Mouse (Mus musculus): ENCODE results near the gene Szt2.

The Szt2 gene

DNA sequence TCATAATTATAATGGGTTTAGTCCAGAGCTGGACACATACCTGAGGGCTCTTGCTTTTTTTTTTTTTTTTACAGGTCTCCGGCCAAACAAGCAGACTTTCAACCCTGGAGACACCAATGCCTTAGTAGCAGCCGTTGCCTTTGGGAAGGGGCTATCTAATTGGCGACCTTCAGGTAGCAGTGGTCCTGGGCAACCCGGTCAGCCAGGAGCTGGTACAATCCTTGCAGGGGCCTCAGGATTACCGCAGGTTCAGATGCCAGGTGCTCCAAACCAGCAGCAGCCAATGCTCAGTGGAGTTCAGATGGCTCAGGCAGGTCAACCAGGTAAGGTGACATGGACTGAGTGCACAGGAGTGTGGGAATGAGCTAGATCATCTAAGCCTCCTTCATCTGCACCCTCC lies 4.5 kb upstream of the Szt2 start:
- DNase-seq (ENCODE audit: low spot score): no peak

DNA sequence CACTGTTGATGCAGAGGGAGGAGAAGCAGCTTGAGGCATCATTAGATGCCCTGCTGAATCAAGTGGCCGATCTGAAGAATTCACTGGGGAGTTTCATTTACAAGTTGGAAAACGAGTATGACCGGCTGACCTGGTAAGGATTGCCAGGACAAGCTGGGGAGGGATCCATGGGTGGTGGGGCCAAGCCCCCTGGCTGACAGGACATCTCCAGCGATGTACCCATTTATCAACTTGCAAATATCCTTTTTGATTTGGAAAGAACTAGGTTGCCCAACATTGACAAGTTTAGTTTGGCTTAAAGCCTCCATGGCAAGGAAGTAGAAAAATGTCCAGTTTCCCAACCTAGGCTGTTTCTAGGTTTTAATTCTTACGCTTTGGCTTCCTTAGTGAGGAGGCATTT lies 1.8 kb upstream of the Szt2 start:
- no peak for DNase-seq (ENCODE audit: low spot score)

- DNase-seq (ENCODE audit: low spot score): no peak
These were observed 6.4 kb downstream of the Szt2 start for GRCm38 (mm10) chr4:118402701-118403100.

- no peak for DNase-seq (ENCODE audit: low spot score)
These were observed 7.2 kb downstream of the Szt2 start for GRCm38 (mm10) chr4:118401918-118402317.

DNA sequence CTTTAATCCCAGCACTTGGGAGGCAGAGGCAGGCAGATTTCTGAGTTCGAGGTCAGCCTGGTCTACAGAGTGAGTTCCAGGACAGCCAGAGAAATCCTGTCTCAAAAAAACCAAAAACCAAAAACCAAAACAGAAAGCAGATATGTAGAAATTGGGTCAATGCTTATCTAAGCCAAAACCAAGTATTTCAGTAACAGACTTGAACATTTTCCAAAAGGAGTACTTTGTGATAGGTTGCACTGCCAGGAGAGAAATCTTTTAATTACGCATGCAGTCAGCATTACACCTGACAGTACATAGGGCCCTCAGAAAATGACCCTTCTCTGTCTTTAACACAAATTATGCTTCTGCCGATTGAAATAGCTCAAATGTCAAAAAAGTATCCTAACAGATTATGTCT lies 7.7 kb downstream of the Szt2 start:
- no peak for DNase-seq (ENCODE audit: low spot score)

GRCm38 (mm10) chr4:118398400-118398799 lies 10.7 kb downstream of the Szt2 start:
- no peak for DNase-seq (ENCODE audit: low spot score)

- no peak for DNase-seq (ENCODE audit: low spot score)
These were observed 12.6 kb downstream of the Szt2 start for GRCm38 (mm10) chr4:118396433-118396832.

DNA sequence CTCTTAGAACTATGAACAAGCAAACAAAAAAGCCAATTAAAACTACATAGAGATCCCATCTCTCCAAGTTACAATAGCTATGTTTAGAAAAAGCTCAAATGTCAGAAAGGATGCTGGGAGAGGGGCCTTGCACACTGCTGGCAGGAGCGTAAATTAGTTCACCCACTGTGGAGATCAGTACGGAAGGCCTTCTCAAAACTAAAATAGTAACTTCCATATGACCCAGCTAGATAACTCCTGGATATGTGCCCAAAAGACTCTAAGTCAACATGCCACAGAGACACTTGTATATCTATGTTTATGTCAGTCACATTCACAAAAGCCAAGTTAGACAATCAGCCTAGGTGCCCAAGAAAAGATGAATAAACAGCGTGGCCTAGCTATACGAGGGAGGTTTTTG lies 13.8 kb downstream of the Szt2 start:
- no peak for DNase-seq (ENCODE audit: low spot score)

DNA sequence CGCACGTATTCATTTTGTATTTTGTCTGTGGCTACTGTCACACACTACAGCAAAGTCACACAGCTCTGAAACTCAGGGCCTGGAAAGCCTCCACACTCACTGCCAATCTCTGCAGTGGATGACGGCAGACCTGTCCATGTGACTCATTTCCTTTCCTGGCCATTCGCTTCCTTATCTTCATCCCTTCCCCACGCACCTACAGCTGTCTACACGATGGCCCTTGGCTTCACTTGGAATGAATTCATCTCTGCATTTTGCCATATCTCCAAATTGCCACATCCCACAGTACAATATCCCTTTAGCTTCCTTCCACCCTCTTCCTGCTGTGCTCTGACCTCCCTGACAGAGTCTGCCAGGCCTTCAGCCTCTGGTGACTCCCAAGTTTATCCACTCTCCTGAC lies 14.6 kb downstream of the Szt2 start:
- no peak for DNase-seq (ENCODE audit: low spot score)

GRCm38 (mm10) chr4:118390146-118390545 lies 18.9 kb downstream of the Szt2 start:
- DNase-seq (ENCODE audit: low spot score): no peak

- no peak for DNase-seq (ENCODE audit: low spot score)
These were observed 21.8 kb downstream of the Szt2 start for GRCm38 (mm10) chr4:118387316-118387715.

DNA sequence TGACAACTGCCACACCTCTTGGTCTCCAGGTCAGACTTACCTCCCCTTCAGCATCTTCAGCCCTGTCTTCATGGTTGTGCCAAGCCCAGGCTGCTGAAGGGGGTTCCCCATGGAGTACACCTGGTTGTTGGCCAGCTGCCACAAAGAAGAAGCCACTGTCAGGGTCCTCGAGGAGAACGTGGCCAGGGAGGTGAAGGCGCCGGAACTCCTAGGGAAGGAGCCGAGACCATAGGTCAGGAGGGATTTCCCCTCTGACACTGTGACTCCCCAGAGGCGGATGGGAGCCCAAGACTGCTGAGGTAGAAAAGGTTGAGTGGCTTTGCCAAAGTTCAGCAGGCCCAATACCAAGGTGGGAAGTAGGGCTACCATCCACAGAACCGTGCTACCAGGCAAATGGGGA lies 25.8 kb downstream of the Szt2 start:
- no peak for DNase-seq (ENCODE audit: low spot score)

DNA sequence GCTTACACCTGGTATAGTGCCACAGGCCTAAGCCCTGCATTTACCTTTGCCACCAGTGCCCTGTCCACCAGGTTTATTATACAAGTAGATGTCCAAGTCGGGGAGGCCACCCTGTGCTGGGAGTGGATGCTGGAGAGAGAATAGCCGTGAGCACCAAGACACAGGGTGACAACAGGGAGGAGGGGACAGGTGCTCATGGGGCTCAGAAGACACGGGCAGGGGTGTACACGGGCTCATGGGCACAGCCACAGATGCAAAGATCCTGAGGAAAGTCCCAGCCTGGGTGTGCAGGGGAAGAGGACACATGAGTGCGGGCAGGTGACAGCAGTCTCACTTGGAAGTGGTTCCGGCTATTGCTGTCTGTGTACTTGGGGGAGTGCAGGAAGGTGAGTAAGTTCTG lies 33.1 kb downstream of the Szt2 start:
- no peak for DNase-seq (ENCODE audit: low spot score)

GRCm38 (mm10) chr4:118371822-118372221 lies 37.3 kb downstream of the Szt2 start:
- no peak for DNase-seq (ENCODE audit: low spot score)

DNA sequence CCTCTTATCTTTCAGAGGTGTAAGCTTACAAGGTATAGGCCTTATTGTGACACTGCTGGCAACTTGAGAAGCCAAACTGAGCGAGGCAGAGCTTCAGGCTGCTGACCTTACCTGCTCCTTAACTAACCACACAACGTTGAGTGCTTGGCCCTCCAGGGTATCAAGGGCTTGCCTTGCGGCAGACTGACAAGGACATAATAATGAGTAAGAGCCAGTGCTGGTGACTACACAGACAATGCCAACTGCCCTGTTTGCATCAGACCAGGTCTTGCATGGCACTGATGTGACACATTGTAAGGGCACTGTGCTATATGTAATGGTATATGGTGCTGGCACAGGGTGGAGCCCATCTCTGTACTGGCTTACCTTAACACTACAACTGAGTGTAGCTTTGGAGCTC lies 40.5 kb downstream of the Szt2 start:
- DNase-seq (ENCODE audit: low spot score): no peak

- no peak for DNase-seq (ENCODE audit: low spot score)
These were observed 41.5 kb downstream of the Szt2 start for GRCm38 (mm10) chr4:118367551-118367950.

DNA sequence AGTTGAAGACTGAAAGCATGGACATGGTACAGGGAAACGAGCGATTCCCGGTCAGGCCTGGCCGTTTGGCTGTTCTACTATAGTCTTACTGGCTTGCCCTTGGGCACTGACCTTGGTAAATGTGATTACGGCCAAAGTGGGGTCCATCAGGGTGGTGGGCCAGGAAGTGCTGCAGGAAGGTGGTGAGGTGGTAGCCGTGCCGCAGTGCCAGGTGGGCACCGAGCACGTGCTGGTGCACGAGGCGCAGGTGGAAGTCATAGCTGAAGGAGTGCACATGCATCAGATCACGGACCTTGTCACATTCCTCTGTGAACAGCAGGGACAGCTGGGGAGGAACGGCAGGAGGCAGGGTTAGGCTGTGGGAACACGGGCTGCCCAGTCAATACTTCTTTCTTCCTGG lies 43.1 kb downstream of the Szt2 start:
- DNase-seq (ENCODE audit: low spot score): no peak

DNA sequence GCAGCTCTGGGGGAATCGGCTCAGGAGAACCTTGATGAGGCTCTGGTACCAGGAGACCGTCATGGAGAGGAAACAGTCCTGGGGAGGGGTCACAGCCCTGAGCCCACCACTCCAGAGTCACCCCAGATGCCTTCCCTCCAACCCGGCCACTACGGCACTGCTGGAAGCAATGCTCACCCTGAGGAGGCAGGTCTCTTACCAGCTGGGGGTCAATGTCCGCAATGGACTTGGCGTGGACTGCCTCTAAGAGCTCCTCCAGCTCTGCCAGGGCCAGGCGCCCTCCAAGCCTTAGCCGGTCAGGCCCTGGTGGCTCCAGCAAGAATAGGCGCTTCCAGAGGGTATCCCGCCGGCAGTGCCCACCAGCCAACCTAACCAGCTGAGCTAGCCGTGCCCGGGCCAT lies 44.4 kb downstream of the Szt2 start:
- no peak for DNase-seq (ENCODE audit: low spot score)

DNA sequence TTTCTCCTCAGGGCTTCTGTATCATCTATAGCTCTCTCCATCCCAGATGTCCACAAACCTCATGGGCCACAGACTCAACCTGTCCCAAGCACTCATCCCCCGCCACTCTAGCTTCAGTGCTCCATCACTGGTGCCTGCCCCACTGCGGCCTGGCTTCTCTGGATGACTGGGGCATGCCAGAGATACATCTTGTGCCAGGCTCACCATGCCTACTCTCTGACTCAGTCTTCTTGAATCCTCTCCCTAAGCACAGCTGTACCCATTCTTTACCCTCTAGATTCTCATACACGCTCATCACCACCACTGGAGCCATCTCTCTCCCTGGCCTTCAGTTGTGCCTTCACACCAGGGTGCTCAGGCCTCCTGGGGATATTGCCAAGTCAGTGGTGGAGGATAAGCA lies 45.1 kb downstream of the Szt2 start:
- DNase-seq (ENCODE audit: low spot score): no peak

- DNase-seq (ENCODE audit: low spot score): no peak
These were observed 46.2 kb downstream of the Szt2 start for GRCm38 (mm10) chr4:118362879-118363278.

DNA sequence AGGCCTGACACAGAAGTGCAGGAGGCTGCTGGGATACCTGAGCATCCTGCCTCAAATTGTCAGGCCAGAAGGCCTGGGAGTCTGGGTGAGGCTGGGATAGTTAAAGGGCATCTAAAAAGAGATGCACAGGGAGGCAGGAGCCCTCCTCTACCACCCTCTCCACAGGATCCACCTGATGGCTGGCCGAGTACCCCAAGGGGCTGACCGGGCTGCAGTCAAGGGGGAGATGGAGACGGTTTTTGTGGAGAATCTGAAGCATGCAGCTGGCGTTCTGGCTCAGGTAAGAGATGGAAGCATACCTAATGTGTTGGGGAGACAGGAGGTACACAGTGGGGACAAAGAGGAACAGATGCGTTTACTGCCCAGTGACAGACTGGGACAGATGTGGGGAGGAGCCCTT lies 47.6 kb downstream of the Szt2 start:
- DNase-seq (ENCODE audit: low spot score): no peak

DNA sequence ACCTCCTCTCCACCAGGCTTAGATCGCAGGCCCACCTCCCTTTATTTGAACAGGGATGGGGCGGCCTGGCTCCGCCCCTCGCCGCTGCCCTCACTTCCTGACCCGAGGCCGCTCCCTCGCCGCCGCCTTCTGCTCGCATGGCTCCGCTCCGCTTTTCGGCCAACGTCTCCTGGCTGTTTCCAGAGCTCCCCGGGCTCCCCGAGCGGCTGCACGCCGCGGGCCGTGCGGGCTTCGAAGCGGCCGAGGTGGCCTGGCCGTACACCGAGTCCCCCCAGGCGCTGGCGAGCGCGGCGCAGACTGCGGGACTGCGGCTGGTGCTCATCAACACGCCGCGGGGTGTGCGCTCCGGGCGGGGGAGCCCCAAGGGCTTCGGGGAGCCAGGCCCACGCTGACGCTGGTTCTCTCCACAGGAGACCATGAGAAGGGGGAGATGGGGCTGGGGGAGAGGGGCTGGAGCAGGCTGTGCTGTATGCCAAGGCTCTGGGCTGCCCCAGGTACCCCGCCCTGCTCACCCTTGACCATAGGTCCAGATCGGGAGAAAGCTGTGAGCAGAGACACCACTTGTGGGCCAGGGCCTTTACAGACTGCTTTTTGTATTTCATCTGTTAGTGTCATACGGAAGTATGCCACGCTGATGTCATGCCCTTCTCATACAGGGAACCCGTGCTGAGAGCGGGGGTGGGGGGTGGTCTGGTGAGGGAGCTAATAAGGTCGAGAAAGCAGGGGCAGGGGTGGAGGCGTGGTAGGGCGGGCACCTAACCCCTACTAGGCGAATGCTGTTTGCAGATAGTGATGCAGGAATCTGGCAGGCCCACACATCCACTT lies 49.0 kb downstream of the Szt2 start:
- DNase-seq (ENCODE audit: low spot score): peak; percentile 75

GRCm38 (mm10) chr4:118359211-118359895 lies 49.7 kb downstream of the Szt2 start:
- no peak for DNase-seq (ENCODE audit: low spot score)

Measured in retina, embryonic 14.5 days (tissue).